Mouse (Mus musculus): ENCODE data around the gene Srgap2. TPM values are rescaled to one million over a fixed set of nuclear protein-coding genes. Genes with fewer than 3 reads are reported as not detected.

Gene Srgap2
- total RNA-seq, 2 experiments from 2014 or later, result 21.1 to 24.1 TPM

DNA sequence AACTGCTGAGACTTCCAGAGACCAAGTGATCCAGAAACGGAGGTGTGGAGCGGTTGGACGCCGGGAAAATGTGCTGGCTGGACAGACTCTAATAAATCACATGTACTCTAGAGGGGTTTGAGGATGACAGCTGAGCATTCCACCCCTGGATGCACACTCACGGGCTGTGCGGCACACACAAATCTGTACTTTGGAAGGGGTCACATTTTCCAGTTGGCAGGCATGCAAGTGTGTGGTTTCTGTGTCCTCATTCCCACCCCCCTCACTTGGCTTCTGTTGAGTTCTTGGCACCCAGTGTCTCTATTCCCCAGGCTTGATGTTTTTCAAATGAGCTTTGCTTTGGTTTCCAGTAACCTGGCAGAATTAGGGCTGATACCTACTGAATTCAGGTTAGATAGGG is 227.4 kb downstream of the Srgap2 start:
- DNase-seq, result no peak
- intact Hi-C loops (cut with DNase I), result no loop called here

DNA sequence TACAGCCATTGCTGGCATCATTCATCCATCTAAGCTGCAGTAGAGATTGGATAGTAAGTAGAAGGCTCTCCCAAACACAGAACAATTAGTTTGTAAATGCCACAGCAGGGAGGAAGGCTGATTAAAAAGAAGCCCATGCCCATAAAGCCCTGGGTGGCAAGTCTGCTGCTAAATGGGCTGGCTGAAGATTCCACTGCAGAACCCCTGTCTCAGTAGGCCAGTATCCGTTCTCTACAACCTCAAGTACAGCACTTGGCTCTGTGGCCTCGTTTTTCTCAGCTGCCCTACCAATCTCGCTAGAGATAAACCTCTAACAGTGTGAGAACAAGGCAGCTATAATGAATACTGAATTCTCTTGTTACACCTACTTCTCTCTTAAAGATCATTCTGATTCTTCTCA is 227.9 kb downstream of the Srgap2 start:
- intact Hi-C loops (cut with DNase I), result no loop called here
- DNase-seq, result no peak

DNA sequence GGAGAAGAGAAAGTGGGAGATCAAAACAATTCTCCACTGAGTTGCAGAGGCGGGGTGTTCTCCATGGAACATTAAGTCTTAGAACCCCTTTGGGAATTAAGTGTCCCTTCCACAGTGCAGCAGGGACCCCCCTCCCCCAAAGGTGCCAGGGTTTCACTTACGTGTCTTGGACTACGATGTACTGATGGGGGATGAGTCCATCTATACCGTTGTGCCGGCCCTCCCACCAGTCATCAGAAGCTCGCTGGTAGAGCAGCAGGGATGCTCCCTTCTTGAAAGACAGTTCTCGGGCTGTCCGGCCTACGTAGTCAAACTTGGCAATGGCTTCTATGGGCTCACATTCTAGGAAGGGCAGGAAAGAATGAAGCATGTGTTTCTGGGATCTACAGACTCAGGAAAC is 229.0 kb downstream of the Srgap2 start:
- intact Hi-C loops (cut with DNase I), result no loop called here

DNA sequence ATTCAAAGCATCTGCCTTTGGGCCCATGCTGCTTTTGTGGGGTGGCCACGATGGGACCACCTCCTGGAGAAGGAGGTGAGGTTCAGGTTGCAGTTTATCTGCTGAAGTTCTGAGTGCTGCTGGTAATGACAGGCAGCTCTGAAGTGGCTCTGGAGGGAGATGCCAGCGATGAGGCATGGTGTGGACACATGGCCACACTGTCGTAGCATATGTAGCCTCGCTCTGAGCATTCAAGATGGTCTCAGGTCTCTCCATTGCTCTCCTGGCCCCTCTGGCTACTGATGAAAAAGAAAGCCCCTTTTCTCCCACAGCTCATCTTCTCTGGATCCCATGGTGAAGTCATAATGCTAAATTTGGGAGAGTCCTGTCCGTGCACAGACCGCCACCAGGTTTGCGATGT is 230.4 kb downstream of the Srgap2 start:
- intact Hi-C loops (cut with DNase I), result no loop called here
- no peak for DNase-seq

More for the DNA sequence above, 229.0 kb downstream of the Srgap2 start:
- no peak for DNase-seq

DNA sequence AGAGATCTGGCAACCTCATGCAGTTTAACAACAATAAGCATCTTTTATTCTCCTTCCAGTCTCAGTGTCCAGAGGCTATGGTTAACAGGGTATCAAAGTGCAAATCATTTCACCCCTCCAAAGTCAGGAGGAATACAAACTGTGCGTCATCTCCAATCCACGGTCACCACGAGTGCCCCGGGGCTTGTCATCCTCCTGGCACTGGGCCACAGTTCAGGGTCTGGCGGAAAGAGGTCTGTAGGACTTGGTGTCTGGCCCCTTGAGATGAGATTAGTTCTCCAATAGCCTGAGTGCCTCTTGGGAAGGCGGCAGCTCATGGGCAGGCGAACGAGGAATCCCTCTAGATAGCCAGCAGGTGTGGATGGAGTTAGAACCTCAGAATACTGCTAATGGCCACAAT is 232.0 kb downstream of the Srgap2 start:
- intact Hi-C loops (cut with DNase I), result no loop called here
- no peak for DNase-seq

DNA sequence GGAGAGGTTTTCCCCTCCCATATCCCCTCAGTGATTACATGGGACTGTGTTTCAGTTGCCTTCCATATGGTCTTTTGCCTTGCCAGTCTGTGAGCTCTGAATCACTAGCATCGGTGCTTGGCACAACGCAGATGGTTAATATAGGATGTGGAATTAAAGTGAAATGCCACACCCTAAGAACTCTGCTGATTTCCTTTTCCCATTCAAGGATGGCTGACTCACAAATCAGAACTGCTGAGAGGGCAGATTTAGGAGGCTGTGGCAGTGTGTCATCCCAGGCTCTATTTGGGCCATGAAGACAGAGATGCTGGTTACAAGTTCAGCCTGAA is 233.3 kb downstream of the Srgap2 start:
- intact Hi-C loops (cut with DNase I), result loop anchor here (5.0 kb wide), 1 partner anchor 48 kb away; no protein-coding TSS in a partner anchor
- DNase-seq, result no peak

DNA sequence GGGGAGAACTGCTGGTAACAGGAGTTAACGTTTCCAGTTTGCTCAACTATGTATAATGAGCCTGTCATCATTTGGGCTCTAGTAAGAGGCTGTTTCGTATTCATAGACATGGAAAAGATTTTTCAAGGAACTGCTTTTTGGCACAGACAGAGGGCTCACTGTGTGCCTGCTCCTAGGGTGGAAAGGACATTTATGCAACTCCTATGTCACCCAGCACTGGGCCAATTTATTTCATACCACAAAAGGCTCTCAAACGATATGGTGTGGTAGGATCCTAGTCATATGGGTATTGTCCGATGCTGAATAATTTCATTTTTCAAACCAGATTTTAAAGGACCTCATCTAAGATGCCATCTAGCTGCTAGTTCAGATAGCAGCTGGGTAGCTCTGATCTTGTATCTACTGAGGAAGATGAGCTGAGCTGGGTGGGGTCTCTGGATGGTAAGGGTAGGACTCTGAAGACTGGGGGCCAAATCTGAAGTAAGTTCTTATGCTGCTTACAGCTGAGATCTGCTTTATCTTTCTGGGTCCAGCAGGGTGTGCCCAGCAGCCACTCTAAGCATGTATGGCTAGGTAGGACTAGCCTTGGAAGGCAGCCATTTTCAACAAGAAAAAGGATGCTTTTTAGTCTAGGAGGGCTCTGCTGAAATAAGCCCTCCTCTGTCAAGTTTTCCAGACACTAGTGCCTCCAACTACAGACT is 233.8 kb downstream of the Srgap2 start:
- intact Hi-C loops (cut with DNase I), result loop anchor here (5.0 kb wide), 1 partner anchor 49 kb away; no protein-coding TSS in a partner anchor
- DNase-seq, result no peak

DNA sequence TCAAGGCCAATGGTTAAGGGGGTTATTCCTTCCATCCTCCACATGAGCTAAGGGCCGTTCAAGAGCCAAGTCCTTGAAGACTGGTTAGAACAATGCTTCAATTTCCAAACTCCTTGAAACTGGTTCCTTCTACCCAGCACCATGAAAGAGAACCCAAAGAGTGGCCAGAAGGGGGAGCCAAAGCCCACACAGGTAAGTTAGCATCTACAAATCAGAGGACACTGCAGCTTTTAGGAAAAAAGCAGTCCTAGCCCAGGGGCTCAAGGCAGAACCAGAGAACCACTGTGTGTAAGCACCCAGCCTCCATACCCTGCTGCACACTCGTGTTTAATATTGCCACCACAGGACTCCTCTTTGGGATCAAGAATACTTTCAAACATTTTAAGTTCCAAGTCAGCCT is 236.5 kb downstream of the Srgap2 start:
- intact Hi-C loops (cut with DNase I), result loop anchor here (1.0 to 5.0 kb wide), 2 partner anchors 52 to 265 kb away; no protein-coding TSS in a partner anchor
- DNase-seq, result peak; percentile 58 to 71

DNA sequence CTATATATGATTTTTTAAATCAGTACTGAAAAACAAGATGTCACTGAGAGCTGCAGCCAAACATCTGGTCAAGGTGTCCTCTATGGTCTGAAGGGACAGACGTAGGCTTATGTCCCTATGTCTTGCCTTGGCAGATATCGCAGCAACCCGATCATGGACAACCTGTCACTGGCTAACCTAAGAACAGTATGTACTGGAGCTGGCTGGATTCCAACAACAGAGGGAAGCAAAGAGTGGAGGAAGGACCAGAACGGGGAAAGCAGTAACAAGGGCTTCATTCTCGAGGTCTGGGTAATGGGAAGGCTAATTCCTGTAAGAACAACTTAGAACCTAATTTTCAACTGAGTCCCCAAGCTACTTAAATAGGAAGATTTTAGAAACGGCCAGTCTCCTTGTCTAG is 238.2 kb downstream of the Srgap2 start:
- intact Hi-C loops (cut with DNase I), result no loop called here
- no peak for DNase-seq

DNA sequence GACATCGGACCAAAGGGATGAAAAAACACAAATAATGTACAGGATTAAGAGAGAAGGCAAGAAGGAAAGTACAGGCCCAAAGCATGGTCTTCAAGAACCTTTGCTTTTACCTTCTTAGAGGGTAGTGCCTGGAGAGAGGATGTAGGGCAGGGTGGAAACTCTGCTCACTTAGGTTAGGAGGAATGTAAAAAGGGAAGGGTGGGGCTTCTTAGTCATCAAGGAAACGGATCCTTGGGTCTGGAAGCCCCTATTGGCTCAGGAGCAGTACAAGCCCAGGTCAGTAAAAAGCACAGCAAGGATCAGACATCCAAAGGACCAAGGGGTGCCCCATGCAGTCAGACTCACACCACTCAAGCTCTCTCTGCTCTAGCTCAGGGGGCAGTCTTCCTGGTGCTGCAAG is 239.9 kb downstream of the Srgap2 start:
- DNase-seq, result no peak
- intact Hi-C loops (cut with DNase I), result no loop called here

DNA sequence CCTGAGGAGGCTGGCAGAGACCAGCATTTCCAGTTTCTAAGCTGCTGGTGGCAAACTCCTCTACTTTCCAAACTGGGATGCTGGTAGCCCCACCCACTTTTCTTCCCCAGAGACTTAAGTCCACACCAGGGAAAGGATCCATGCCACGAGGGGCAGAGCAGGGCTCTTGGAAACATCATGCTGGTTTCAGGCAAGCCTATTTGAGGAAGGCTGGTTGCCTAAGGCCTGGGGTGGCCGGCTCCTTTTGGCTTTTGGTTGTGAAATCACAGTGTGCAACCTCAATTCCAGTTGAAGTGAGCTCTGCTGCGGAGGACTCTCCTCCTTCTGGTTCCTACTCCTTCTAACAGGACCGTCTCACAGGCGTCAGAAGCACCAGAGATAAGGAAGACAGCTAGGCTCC is 240.3 kb downstream of the Srgap2 start:
- intact Hi-C loops (cut with DNase I), result no loop called here
- no peak for DNase-seq

DNA sequence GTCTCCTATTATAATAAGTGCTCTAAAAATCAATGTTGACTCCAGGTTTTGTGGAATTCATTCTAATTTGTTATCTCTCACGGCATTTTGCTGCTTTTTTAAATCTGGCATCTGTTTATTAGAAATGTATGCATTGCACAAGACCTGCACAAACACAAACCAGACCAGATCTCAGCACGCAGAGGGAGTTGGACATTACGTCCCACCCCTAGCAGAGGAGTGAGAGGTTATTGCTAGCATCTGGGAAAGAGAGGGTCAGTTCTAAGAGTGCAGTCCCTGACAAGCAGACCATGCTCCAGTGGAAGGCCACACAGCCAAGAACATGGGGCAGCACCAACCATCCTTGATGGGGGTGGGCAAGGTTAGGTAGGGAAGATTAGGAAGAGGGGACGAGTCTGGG is 242.5 kb downstream of the Srgap2 start:
- DNase-seq, result no peak
- intact Hi-C loops (cut with DNase I), result no loop called here

DNA sequence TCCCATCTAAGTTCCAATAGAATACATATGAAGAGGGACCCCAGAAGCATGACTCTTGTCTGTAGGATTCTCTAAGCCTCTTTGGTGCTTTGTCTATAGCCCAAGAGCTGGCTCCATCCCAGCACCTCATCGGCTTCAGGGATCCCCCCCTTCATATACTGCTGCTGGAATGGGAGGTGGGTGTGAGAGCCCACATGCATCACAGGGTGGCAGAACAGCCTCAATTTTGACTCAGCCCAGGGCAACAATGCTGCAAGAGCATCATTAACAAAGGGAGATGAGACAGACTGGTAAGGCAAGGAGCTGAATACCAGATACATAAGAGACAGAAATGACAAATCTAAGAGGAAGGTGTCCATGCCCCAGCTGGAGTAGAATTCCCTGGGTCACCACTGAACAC is 243.0 kb downstream of the Srgap2 start:
- intact Hi-C loops (cut with DNase I), result no loop called here
- no peak for DNase-seq

DNA sequence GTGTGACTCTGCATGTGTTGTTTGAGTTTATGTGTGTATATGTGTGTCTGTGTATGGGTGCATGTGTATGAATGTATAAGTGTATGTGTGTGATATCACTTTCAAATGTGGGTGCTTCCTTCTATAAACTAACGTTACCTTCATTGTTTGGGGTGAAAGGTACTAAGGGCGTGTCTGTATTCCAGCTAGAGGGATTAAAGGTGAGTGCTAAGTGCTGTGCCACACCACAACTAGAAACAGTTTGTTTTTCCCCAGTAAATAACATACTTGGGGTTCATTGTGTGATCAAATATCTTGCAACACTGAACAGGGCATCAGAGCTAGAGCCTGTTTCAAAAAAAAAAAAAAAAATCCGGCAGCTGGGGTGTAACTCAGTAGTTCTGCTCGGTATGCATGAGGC is 245.4 kb downstream of the Srgap2 start:
- intact Hi-C loops (cut with DNase I), result no loop called here
- no peak for DNase-seq

DNA sequence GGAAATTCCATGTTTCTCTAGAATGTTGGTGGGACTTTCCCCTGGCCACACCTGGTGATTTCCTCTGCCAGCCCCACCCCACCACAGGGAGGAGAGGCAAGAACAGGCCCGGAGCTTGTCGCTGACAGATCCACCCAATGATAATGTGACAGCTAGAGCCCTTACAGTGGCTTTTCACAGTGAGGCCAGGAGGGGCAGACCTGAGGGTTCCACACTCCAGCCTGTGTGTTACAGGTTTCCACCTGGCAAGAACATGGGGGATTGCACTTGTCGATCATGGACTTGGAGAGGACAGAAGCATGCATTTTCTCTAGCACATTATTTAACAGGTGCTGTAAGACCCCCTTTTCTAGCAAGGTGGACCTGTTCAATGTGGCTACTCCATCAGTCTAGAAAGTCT is 246.9 kb downstream of the Srgap2 start:
- no peak for DNase-seq
- intact Hi-C loops (cut with DNase I), result no loop called here

DNA sequence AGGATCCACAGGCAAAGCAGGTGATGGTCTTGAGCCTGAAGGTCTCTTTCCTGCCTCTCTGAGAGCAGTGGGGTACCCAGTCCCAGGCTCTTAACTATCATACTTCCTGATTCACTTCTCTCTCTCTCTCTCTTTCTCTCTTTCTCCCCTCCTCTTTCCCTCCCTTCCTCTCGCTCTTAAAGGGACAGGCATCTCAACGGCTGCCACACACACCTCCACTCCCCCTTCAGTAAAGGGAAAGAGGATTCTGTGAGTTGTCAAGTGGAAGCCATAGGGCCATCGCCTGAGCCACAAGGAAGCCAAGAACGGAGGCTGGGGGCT is 247.7 kb downstream of the Srgap2 start, which contains the start of gene Ikbke:
Gene Ikbke, minus strand, starts transcription at position 151 of the 321 bp plus-strand sequence.
- intact Hi-C loops (cut with DNase I), result no loop called here
- no peak for DNase-seq

DNA sequence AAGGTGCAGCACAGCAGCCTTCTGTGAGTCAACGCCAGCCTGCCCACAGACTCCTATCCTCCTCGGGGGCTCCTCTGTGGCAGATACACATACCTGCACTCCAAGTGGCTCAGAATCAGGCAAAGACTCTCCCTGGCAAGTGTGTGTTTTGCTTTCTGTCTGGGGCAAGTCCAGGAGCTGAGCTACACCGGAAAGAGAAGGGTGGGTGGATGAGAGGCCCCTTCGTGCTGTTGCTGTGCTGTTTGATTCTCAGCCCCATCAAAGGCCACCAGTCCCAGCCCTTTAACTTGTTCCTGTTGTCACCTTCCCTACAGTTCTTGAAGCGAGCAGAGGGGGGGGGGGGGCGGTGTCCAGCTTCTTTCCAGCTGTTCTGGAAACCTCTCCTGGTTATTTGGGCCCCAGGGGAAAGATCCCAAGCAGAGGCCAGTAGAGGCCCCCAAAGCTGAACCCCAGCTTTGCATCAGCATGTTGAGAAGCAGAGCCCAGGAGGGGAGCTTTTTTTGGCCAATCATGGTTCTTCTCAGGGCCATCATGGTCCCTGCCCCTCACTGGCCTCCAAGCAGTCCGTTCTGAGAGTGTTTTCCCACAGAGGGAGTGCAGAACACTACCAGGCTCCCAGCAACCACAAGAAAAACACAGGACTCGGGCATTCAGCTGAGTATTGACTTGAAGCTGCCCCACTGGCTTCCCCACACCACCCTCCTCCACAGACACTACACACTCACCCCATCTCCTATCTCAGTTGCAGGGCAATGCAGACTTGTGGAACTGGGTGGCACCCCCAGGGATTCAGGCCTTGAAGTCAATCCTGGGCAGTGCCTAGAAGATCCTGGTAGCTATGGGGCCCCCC is 248.3 kb downstream of the Srgap2 start:
- intact Hi-C loops (cut with DNase I), result no loop called here
- peak in 1 of 2 experiments; percentile 30 for DNase-seq

DNA sequence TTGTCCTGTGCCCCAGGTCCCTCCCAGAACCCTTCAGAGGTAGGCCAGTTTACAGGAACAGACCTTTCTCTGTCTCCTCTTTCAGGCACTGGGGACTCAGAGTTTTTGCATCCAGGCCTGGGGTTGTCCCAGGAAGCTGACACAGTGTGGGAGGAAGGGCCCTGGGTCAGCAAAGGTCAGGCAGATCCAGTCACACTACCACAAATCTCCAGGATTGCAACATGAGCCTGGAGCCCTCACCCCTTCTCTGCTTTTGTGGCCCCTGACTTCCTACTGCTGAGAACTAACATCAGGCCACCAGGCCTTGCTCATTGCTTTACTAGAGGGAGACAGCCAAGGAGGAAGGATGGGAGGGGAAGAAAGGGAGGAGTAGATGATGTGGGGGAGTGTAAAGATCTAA is 250.3 kb downstream of the Srgap2 start:
- DNase-seq, result no peak
- intact Hi-C loops (cut with DNase I), result no loop called here

DNA sequence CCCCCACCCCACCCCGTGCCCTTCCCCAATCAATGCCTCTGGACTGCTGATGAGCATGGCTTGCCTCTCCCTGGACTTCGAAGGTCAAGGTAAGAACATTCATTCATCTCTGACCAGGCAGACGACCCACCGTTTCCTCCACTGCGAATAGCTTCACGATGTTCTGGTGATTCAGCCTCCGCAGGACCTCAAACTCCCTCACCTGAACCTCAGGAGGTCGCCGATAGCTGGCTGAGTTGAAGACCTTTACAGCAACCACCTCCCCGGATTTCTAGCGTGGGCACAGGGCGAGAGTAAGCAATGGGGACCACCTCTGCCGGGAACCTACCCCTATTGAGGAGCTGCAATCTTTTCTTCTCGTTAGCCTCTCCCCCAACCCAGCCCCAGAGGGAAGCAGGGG is 251.6 kb downstream of the Srgap2 start:
- no peak for DNase-seq
- intact Hi-C loops (cut with DNase I), result no loop called here

DNA sequence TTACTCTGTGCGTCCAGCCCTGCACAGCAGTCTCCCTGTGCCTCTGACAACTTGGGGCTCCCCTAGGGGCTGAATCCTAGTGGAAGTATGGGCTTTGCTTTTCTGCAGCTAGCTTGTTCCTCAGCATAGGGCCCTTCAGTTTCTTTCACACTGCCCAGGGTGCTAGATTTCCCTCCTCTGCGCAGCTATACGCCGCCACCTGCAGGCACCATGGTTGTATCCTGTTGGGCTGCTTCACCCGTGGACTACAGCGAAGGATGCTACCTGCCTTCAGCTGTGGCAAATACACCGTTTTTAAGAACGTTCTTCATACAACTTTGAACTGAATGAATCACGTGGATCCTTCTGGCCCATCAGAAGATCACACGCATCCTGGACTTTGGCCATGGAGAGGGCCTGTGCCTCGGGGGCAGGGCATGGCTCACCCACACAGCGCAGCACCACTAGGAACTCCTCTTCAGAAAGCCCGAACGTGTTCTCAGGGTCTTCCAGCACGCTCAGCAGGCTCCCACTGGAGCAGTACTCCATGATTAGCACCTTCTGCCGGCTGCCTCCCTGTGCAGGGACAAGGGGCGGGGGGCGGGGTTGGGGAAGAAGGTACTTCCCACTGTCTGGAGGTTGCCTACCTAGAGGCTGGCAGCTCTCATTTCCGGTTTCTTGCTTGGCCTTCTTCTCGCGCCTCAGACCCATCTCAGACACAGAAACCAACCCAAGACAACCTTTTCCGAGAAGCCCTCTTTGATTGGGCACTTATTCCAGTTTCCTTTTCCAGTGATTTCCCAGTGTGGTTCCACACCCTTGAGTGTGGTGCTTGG is 252.2 kb downstream of the Srgap2 start:
- DNase-seq, result no peak
- intact Hi-C loops (cut with DNase I), result loop anchor here (5.0 kb wide), 1 partner anchor 282 kb away; no protein-coding TSS in a partner anchor

Data from heart, postnatal 36 days (tissue).